Mouse (Mus musculus) frontal cortex, postnatal 36 days (tissue): ENCODE results near the gene Tfam.

Source experiments
- DNase-seq, 2 experiments: peaks; one replicate each; pipeline ENCODE4 v3.0.0; 2022; ENCODE audit warnings: low spot score in 2 of 2

Tfam gene

DNA sequence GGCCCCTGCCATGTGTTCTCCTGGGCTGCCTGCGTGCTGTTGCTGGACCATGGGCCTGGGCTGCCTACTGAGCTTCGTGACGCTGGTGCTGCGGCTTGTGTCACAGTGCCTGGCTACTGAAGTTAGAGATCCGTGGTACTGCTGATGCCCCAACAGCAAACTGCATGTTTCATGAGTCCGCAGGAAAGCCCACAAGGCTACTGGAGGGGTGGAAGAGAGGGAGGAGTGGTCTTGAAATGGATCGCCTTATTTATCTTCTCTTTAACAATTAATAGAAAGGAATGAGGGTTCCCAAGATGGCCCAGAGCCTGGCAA, at the start of gene Tfam:
Gene Tfam (minus strand): TSS at position 41 of the 315 bp plus-strand sequence.
- DNase-seq: no peak

GRCm38 (mm10) chr10:71285126-71285580, 47.1 kb upstream of the Tfam start, which contains the start of gene Ube2d1:
Ube2d1 (minus strand) TSS chr10:71285262.
- DNase-seq: peak; percentile 92 to 94

- no peak for DNase-seq
Observed at GRCm38 (mm10) chr10:71284511-71285125, 46.5 kb upstream of the Tfam start.

DNA sequence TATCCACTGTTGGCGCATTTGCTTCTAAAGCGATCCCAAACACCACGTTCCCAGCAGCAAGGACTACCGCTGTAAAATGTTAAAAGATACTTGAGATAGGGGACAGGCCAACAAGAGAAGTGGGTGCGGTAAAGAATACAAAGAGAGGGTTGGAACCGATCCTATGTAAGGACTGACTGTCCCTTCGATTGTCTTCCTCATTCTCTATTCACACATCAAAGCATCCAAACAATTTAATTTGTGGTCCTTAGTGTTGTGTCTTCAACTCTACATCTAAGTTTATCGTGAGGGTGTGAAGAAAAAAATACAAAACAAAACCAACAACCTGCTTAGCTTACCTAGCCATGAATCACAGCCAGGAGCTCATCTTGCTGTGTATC, 46.0 kb upstream of the Tfam start:
- no peak for DNase-seq

DNA sequence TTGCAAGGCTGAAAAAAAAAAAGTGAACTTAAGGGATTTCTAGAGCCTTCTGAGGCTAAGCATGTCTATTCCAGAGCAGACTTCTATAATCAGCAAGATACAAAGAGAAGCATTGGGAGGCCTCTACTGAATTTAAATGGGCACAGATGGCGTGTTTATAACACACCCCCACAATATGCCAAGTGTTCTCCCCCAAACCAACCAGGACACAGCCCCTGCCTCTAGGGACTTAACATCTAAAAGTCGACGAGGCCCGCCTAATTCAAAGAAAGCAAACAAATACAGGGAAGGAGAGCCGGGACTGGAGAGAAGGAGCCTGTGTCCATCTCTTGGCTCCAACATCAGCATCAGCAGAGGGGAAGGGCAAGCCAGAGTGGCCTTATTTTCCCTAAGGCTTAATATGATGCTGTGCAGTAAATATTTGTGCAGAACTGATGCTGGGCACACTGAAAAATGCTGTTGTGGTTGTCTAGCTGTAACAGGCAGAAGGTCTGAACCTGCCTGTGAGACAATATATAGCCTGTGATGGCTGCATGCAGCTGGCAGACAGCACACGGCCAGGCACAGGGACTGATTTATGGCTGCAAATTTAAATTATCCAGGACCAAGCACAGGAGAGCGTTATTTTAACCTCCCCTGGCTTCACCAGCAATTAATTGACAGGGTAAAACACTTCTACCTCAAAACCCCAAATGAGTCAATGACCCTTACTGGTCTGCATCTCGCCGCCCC, 35.1 kb upstream of the Tfam start:
- peak in 1 of 2 experiments; percentile 52 for DNase-seq

GRCm38 (mm10) chr10:71267973-71268372, 29.9 kb upstream of the Tfam start:
- no peak for DNase-seq

DNA sequence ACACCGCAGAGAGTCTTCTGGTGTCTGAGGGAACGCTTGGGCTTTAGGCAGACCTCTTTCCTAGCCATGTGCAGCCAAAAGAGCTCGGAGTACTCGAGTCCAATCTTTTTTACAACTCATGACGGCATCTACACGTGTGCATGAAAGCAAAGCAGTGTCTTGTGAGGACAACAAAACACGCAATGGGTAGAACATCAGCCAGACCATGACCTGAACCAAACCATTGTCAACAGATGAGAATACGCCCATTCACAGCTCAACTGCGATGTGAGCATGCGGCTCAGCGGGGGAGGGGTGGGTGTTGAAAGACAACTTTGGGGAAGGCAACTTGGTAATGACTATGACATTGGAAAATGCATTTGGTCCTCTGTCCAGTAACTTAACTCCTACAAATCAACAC, 29.4 kb upstream of the Tfam start:
- DNase-seq: no peak

GRCm38 (mm10) chr10:71265067-71265466, 27.0 kb upstream of the Tfam start:
- no peak for DNase-seq

DNA sequence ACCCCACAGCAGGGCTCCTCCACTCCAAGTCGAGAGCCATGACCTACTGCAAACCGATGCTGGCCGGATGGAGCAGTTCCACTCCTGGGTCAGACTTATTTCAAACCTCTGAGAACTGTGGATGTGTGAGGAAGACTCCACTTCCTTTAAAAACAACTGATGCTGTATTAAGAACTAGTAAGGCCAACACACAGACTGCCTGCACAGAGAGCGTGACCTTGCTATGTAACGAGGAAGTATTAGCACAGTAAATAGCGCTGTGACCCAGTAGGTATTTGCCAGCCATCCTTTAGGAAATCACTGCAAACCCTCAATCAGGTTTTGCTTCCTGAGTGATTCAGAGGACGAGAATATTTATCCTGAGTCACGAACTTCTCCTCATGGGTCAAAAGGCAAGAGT, 23.6 kb upstream of the Tfam start:
- DNase-seq: no peak

GRCm38 (mm10) chr10:71258943-71259342, 20.9 kb upstream of the Tfam start:
- no peak for DNase-seq

GRCm38 (mm10) chr10:71258516-71258915, 20.4 kb upstream of the Tfam start:
- no peak for DNase-seq

DNA sequence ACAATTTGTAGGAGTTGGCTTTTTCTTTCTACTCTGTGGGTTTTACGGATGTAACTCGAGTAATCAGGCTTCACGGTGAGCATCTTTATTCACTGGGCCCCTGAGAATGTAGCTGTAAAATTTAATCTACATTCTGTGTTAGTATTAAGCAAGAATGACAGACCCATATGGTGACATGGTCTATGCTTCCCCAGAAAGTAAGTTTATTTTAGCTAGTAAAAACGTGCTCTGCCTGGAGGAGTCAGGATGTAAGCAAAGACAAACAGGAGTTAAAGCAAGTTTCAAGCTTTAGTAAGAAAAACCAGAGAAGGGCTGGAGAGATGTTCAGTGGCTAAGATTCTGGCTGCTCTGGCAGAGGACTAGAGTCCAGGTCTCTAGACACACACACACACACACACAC, 15.1 kb upstream of the Tfam start:
- DNase-seq: no peak

GRCm38 (mm10) chr10:71252421-71252820, 14.3 kb upstream of the Tfam start:
- no peak for DNase-seq

GRCm38 (mm10) chr10:71251846-71252245, 13.8 kb upstream of the Tfam start:
- no peak for DNase-seq

DNA sequence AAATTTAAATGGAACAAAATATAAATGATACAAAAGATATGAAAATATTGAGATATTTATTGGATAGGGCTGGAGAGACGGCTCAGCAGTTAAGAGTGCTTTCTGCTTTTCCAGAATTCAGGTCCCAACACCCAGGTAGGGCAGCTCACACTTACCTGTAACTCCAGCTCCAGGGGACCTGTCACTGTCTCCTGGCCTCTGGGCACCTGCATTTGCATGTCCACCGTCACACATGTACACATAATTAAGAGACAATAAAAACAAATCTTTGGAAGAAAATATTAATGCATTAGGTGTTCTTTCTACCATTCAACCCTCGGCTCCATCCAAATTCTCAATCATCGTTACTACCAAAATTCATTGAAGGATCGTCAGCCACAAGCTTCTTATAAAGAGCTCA, 13.2 kb upstream of the Tfam start:
- no peak for DNase-seq

- DNase-seq: peak; percentile 65 to 76
Observed at GRCm38 (mm10) chr10:71250472-71250871, 12.4 kb upstream of the Tfam start.

DNA sequence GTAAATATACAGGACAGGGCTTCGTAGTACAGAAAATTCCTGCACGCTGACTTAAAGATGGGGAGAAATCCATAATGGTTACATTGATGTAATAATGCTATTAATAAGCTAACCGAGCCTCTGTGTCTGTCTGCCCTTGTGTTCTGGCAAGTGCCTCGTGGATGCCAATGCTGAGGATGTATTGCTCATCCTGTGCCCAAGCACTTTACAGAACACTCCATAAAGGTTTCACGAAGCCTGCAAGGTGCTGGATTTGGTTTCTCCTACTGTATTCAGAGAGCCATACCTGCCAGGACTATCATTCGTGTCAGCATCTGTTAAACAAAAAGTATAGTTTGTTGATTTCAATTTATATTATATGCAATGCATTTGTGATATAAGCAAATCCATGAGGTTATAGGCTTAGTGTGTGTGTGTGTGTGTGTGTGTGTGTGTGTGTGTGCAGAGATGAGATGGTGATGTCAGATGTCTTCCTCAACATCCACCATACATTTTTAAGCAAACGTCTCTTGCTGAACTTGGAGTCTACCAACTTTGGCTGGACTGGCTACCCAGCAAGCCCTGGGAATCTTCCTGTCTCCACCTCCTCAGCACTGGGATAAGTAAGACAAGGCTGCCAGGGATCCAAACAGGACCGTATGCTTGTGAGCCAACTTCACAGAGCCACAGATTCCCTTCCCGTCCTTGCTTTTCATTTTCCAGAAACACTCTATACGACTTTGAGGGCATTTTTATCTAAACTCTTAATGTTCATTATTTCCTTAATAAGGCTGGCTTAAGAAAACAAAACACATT, 11.2 kb upstream of the Tfam start:
- peak in 1 of 2 experiments; percentile 36 for DNase-seq

GRCm38 (mm10) chr10:71246956-71247355, 8.9 kb upstream of the Tfam start:
- no peak for DNase-seq

- DNase-seq: no peak
Observed at GRCm38 (mm10) chr10:71239479-71240120, 1.5 kb upstream of the Tfam start.

DNA sequence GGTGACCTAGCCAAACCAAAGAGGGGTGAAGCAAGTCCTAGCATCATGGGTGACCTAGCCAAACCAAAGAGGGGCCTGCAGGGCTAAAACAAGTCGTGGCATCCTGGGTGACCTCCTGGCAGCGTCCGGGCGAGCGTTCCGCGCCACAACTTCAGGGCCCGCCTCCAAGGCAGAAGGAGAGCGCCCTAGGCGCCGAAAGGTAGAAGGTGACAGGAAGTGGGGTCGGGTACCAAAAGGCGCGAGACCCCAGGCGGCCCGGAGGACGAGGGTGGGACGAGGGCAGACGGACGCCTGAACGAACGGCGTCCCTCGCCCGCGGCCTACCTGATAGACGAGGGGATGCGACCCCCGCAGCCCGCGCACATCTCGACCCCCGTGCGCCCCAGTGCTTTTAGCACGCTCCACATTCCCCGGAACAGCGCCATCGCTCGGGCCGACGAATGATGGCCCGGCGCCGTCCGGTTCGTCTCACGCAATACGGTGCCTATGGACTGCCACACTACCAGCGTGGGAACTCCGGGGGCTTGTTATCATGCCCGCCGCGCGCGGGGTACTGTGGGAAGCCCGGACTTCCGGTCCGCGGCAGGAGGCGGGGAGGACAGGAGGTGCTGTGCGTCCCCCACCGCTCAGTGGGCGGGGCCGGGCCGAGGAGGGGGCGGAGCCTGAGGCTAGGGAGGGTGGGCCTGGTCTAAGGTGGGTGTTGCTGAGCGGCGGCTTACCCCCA, 402 bp downstream of the Tfam start:
- DNase-seq: peak; percentile 93 to 94

GRCm38 (mm10) chr10:71234071-71234470, 4.0 kb downstream of the Tfam start:
- DNase-seq: no peak

- peak; percentile 86 for DNase-seq
Observed at GRCm38 (mm10) chr10:71225894-71226293, 12.2 kb downstream of the Tfam start.
